Mouse (Mus musculus): ENCODE measurements at regions not wholly inside any gene's neighbourhood (a gene's known extent, or its start where the extent isn't known, plus 50 kb on each side); places are given as distances from the start of the nearest gene placed in this dataset.

GRCm38 (mm10) chr14:14620316-14620715 is 81.8 kb upstream of the Slc4a7 start:
- 93% methylated on average over 5 of the region's 5 CpGs for WGBS
- Histone ChIP-seq H3K27me3 (replicated peaks; ENCODE audit: control insufficient read depth, insufficient read depth, low read length) (no peaks in the 10 kb centered on the region), H3K27ac (ENCODE audit: insufficient read depth, low read depth, low read length) (no peak overlapping the region), H3K36me3 (ENCODE audit: control insufficient read depth, insufficient read depth, low read length) (no peaks in the 10 kb centered on the region), H3K4me1 (ENCODE audit: control insufficient read depth, insufficient read depth, low read length) (no peaks in the 10 kb centered on the region), H3K4me3 (ENCODE audit: insufficient read depth, low read depth, low read length) (no peak overlapping the region)
- DNase-seq = no peak
- no peak for TF ChIP-seq CTCF (conservative IDR thresholded peaks at IDR 0.05; ENCODE audit: insufficient read depth, insufficient read length, low read depth, low read length)
- TF ChIP-seq POLR2A (IDR thresholded peaks at IDR 0.05; ENCODE audit: low read depth, low read length) = no peak

GRCm38 (mm10) chr14:14628673-14629072 is 73.4 kb upstream of the Slc4a7 start:
- TF ChIP-seq CTCF (conservative IDR thresholded peaks at IDR 0.05; ENCODE audit: insufficient read depth, insufficient read length, low read depth, low read length) = no peak
- TF ChIP-seq POLR2A (IDR thresholded peaks at IDR 0.05; ENCODE audit: low read depth, low read length) = no peak
- 44% methylated on average over 1 of the region's 1 CpGs for WGBS
- H3K27ac ChIP-seq (ENCODE audit: insufficient read depth, low read depth, low read length) = no peak overlapping the region
- H3K4me3 ChIP-seq (ENCODE audit: insufficient read depth, low read depth, low read length) = no peak overlapping the region
- no peaks in the 10 kb centered on the region for H3K36me3 ChIP-seq (ENCODE audit: control insufficient read depth, insufficient read depth, low read length)
- no peaks in the 10 kb centered on the region for H3K27me3 ChIP-seq (replicated peaks; ENCODE audit: control insufficient read depth, insufficient read depth, low read length)
- no peaks in the 10 kb centered on the region for H3K4me1 ChIP-seq (ENCODE audit: control insufficient read depth, insufficient read depth, low read length)
- no peak for DNase-seq

GRCm38 (mm10) chr14:14631750-14632149 is 70.3 kb upstream of the Slc4a7 start:
- TF ChIP-seq CTCF (conservative IDR thresholded peaks at IDR 0.05; ENCODE audit: insufficient read depth, insufficient read length, low read depth, low read length) (no peak), POLR2A (IDR thresholded peaks at IDR 0.05; ENCODE audit: low read depth, low read length) (no peak)
- WGBS = 82% methylated on average over 6 of the region's 6 CpGs
- H3K4me1 ChIP-seq (ENCODE audit: control insufficient read depth, insufficient read depth, low read length) = no peaks in the 10 kb centered on the region

GRCm38 (mm10) chr14:14632471-14632870 is 69.6 kb upstream of the Slc4a7 start:
- Histone ChIP-seq H3K4me3 (ENCODE audit: insufficient read depth, low read depth, low read length) (peak overlapping the region; percentile 35), H3K27me3 (replicated peaks; ENCODE audit: control insufficient read depth, insufficient read depth, low read length) (no peaks in the 10 kb centered on the region), H3K36me3 (ENCODE audit: control insufficient read depth, insufficient read depth, low read length) (no peaks in the 10 kb centered on the region), H3K27ac (ENCODE audit: insufficient read depth, low read depth, low read length) (no peak overlapping the region), H3K4me1 (ENCODE audit: control insufficient read depth, insufficient read depth, low read length) (no peaks in the 10 kb centered on the region)
- 8% methylated on average over 15 of the region's 15 CpGs for WGBS
- TF ChIP-seq POLR2A (IDR thresholded peaks at IDR 0.05; ENCODE audit: low read depth, low read length) = no peak
- no peak for TF ChIP-seq CTCF (conservative IDR thresholded peaks at IDR 0.05; ENCODE audit: insufficient read depth, insufficient read length, low read depth, low read length)
- peak; percentile 8 for DNase-seq

More at GRCm38 (mm10) chr14:14631750-14632149, 70.3 kb upstream of the Slc4a7 start:
- Histone ChIP-seq H3K36me3 (ENCODE audit: control insufficient read depth, insufficient read depth, low read length) (no peaks in the 10 kb centered on the region), H3K4me3 (ENCODE audit: insufficient read depth, low read depth, low read length) (no peak overlapping the region), H3K27ac (ENCODE audit: insufficient read depth, low read depth, low read length) (no peak overlapping the region), H3K27me3 (replicated peaks; ENCODE audit: control insufficient read depth, insufficient read depth, low read length) (no peaks in the 10 kb centered on the region)
- no peak for DNase-seq

- Histone ChIP-seq H3K4me1 (ENCODE audit: control insufficient read depth, insufficient read depth, low read length) (no peaks in the 10 kb centered on the region), H3K27ac (ENCODE audit: insufficient read depth, low read depth, low read length) (peak overlapping the region; percentile 66), H3K27me3 (replicated peaks; ENCODE audit: control insufficient read depth, insufficient read depth, low read length) (no peaks in the 10 kb centered on the region), H3K36me3 (ENCODE audit: control insufficient read depth, insufficient read depth, low read length) (no peaks in the 10 kb centered on the region), H3K4me3 (ENCODE audit: insufficient read depth, low read depth, low read length) (peak overlapping the region; percentile 26)
- TF ChIP-seq CTCF (conservative IDR thresholded peaks at IDR 0.05; ENCODE audit: insufficient read depth, insufficient read length, low read depth, low read length) = no peak
- TF ChIP-seq POLR2A (IDR thresholded peaks at IDR 0.05; ENCODE audit: low read depth, low read length) = no peak
- WGBS = 7% methylated on average over 22 of the region's 22 CpGs
- DNase-seq = peak; percentile 44
Measured at GRCm38 (mm10) chr14:14632951-14633931, 68.8 kb upstream of the Slc4a7 start.

GRCm38 (mm10) chr14:14634021-14634420 is 68.1 kb upstream of the Slc4a7 start:
- Histone ChIP-seq H3K27ac (ENCODE audit: insufficient read depth, low read depth, low read length) (0 out of 2 replicates have a peak overlapping the region, but pooled peaks have one; percentile 66), H3K4me3 (ENCODE audit: insufficient read depth, low read depth, low read length) (no peak overlapping the region), H3K4me1 (ENCODE audit: control insufficient read depth, insufficient read depth, low read length) (no peaks in the 10 kb centered on the region), H3K27me3 (replicated peaks; ENCODE audit: control insufficient read depth, insufficient read depth, low read length) (no peaks in the 10 kb centered on the region), H3K36me3 (ENCODE audit: control insufficient read depth, insufficient read depth, low read length) (no peaks in the 10 kb centered on the region)
- WGBS = 64% methylated on average over 2 of the region's 2 CpGs
- TF ChIP-seq POLR2A (IDR thresholded peaks at IDR 0.05; ENCODE audit: low read depth, low read length) = no peak
- TF ChIP-seq CTCF (conservative IDR thresholded peaks at IDR 0.05; ENCODE audit: insufficient read depth, insufficient read length, low read depth, low read length) = no peak
- DNase-seq = no peak
